Mouse (Mus musculus) adipocyte (in vitro differentiated cells): ENCODE data around the gene Usp6nl.

Experiments used
- DNase-seq: peaks from one replicate; pipeline ENCODE4 v3.0.0-alpha.2; 2016; ENCODE audit warnings: low spot score

Usp6nl gene

DNA sequence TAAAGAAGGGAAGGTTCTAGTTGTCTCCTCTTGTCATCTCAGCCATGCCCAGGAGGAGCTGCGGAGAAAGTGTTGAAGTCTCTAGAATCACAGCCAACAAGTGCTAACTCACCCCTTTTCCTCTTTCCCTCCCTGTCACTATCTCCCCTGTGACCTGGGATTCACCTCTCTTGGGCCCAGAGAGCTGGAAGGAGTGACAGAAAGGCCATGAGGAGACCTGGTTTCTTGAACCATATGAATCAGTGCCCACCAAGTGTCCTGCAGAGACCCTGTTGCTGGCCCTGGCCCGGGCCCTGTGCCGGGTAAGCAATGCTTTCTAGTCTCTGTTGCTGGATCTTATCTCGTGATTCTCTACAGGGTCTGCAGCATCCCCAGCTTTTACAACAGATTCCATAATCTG lies 155.4 kb downstream of the Usp6nl start:
- DNase-seq, result no peak

DNA sequence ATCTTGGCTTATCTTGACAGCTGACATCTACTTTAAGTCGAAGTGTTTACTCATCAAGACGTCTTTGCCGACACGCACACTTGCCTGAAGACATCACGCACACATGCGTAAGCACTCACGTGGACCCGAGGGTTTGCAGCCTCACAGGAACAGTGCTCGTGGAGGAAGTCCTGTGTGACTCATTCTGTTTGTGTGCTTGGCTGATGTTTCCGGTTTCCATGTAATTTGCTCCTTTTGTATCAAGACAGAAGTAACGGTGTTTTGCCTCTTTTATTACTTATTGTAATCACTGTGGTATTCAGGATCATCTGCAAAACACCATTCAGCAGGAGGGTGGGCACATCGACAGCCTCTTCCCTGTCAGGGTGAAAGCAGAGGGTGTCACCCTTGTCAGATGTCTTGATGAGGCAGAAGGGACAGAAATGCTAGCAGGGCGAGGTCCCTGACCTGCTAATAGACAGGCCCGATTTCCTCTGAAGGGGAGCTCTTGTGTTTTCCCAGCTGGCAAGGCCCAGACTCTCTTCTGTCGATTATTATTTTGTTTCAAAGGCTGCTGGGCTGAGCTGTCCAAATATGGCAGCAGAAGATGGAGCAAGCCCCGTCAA lies 156.0 kb downstream of the Usp6nl start:
- DNase-seq, result no peak

DNA sequence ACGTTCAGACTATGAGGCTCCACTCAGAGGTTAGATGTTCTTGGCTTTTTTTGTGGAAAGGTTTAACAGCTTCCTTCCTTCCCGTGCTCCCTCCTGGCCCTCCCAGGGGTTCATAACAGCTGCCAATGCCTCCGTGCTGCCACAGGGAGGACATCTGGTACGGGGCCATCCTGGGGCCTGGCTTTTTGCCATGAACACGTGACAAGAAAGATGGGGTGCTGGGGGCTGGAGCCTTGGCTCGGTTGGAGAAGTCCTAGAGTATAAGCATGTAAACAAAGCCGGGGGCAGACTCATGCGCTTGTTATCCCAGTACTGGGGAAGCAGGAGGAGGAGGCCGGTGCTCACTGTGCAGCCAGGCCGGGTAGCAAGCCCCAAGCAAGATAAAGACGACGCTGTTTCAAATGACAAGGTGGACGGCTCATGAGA lies 156.5 kb downstream of the Usp6nl start:
- DNase-seq, result no peak

DNA sequence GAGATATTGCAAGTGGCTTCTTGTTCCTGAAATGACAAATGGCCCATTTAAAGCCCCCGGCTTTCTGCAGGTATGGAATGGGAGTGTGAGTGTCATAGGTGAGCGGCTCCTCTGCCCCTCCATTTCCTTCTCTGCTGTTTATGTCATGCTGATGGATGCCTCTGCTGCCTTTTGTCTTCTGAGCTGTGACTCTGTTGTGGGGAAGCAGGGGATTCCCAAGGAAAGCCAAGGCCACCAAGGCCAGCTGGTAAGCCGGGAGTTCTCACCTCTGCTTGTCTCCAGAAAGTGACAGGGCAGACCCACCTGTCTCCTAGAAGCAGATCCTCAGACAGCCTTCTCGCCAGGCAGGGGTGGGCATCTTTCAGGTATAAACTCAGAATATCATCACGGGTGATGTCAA lies 157.2 kb downstream of the Usp6nl start:
- no peak for DNase-seq

DNA sequence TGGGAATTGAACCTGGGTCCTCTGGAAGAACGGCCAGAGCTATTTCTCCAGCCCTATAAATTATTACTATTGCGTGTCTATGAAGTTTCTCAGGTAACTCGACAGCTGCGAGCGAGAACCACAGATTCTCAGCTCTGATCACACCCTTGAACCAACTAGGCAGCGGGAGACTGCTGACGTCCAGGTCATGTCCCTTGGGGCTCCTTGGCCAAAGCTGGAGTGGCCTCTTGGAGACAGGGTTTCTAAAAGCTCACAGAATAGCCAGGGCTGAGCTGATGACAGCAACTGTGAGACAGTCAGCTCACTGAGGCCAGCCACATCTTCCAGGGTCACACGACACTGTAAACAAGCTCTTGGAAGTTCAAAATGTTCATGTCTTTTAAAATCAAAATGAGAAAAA lies 159.5 kb downstream of the Usp6nl start:
- no peak for DNase-seq

DNA sequence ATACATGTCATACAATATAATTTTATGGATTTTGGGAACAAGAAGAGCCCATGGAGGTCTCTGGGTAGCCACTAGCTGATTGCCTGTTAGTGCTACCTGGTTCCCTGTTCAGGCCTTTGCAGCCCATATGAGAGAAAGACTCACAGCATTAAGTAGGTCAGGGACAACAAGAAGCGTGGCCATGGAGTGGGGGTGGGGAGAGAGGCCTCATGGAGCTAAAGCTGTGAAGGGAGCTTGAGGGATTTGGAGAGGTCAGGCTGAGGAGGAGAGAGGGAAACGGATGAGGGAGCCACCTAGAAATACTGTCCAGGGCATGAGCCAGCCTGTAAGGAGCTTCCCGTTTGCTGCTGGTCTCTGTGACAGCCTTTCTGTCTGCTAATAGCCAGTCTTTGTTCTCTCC lies 159.9 kb downstream of the Usp6nl start:
- DNase-seq, result no peak

DNA sequence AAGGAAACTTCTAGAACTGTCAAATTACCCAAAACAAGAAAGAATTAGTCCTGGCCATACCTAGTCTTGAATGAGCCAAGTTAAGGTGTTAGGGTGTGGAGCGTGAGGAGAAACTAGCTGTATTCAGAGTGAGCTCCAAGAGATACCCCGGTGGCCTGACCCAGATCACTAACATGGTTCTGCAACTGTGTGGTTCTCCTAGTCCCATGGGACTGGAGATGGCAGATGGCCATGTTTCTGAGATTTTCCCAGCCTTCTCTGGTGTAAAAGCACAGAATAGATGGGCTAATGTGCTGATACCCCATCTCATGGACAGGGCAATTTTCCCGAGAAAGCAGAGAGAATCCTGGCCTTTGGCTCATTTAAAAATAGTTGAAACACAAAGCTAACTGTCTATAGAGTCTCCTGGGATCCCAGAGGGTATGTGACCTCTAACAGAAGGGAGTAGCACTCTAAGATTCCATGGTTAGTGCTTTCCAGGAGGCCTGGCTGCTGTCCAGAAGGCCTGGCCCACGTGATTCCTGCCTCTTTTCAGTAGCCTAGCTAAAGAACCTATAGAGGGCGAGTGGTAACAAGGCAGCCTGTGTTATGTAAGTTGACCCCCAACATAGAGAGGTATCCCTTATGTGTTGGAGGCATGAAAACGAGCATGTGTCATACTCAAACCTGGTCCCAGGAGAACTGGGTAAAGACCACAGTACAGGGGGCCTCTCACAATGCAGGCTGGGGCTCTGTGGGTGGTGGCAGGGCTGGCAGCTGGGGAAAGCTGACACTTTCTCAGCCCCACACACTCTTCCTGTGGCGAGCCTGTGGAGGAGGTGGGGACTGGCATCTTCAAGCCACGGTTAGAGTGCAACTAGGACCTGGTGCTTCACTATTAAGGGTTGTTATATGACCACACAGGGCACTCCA lies 160.9 kb downstream of the Usp6nl start:
- DNase-seq, result peak; percentile 65

DNA sequence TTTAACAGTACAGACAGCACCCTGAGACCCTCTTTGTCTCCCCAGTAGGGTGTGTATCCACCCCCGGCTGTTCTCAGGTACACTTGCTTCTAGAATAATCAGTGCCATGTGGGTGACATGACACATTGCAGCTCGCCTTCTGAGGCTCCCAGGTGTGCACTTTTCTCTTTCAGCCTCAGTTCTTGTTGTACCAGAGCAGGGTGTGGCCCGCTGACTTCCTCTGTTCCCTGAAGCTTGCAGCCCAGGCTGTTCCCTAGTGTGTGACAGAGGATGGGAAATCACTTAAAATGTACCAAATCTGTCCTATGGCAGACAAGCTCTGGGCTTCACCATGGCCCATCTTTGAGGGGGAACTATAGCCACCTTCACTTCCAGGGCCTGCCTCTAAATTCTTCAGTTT lies 161.7 kb downstream of the Usp6nl start:
- no peak for DNase-seq

DNA sequence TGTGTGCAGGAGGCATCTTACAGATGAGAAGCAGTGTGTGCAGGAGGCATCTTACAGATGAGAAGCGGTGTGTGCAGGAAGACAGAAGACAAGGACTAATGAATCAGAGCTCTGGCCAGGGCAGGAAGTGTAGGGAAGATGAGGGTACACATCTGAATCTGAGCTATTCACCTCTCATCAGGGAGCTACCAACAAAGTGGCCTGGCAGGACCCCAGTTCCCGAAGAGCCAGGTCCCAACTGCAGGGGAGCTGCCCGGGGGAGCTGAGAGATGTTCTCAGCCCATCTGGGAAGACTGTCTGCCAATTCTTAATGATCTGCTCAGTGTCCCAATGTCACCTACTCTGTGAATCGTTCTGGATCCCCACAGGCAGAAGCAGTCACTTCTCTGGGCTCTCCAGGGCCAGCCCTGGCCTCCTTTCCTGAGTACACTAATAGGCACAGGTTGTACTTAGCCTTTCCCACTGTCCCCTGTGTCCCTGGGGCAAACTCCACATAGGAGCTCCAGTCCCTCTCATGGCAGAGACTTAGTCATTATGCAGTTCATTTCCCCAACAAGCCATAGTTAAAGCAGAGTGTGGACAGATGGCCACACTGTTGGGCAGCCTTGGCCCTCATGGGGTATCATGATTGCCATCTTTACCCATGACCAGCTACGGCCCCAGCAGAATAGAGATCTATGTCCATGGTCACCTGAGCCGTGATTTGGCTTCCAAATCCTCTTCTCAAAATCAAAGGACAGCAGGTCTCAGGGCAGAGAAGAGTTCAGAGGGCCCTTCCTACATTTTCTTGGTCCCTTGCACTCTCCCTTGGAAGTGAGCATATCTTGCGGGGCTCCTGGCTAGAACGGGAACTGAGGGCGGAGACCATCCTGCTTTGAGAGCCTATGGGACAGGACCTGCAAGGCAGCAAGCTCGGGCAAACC lies 165.4 kb downstream of the Usp6nl start:
- DNase-seq, result no peak

DNA sequence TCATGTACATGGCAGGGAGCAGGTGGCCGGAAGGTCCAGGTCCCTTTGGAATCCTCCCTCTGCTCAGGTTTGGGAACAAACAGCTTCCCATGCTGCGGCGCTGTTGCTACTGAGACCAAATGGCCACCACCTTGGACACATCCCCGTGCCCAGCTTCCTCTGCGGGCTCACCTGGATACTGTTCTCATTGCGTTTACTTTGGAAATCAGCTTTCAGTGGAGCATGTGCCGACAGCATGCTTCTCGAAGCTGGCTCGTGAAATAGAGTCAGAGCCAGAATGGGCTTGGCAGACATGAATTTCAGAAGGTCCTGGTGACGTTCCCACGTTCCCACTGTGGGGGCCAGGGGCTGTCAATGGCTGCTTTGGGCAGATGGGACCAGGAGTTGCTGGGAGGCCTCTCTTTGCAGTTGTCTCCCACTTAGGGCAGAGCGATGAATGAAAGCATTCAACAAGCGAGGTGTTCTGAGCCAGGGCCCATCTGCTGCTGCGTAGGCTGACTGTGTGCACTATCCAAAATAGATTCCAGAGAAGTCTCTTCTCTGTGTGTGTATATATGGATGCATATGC lies 166.1 kb downstream of the Usp6nl start:
- no peak for DNase-seq

DNA sequence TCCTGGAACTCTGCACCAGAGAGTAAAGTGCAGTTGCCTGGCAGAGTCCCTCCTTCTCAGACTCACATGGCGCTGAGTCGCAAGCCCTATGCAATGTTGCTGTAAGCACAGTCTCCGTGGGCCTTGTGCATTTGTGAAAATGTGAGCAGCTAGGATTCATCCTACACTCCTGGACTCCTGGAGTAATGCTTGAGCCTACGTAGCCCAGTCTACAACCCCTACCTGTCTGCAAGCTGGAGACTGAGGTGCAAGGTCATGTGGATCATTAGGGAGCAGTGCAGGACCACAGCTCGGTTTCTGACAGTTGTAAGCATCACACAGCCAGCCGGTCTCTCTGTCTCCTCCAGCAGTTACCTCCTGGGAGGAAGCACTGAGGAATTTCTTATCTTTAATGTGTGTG lies 167.6 kb downstream of the Usp6nl start:
- no peak for DNase-seq

DNA sequence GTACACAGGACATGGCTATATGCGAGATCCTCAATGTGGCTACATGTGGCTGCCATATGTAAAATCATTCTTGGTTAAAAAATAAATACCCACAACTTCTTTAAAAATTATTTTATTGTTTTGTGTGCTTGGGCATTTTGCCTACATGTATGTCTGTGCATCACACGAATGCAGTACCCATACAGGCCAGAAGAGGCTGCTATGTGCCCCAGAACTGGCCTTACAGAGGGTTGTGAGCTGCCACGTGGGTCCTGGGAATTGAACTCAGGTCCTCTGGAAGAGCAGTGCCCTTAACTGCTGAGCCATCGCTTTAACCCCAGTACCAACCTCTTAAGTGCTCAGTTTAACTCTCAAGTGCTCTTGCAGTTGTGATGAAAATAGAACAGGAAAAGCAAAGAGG lies 168.4 kb downstream of the Usp6nl start:
- DNase-seq, result no peak

DNA sequence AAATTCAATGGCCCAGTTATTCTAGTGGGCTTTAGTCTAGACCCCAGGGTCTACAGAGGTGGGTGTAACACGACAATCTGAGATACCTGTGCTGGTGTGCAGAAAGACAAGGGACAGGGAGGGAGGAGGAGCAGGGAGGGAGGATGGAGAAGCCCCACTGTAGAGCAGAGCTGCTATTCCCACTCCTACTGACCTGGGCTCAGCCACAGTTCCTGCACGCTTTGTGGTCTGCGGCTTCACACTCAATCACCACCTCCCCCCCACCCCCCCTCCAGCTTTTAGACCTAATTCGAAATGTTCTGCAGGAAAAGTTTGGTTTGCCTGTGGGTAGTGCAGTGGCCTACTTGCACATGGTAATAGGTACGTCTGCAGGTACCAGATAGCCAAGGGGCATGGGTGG lies 171.4 kb downstream of the Usp6nl start:
- no peak for DNase-seq
